Mouse (Mus musculus) ES-Bruce4 (cell line): ENCODE measurements around the gene Crocc2. TPM values are rescaled to one million over a fixed set of nuclear protein-coding genes. Genes with fewer than 3 reads are reported as not detected.

Source experiments
- H3K27ac ChIP-seq: 2 replicates; pipeline ENCODE4 v1.5.1; 2012; ENCODE audit warnings: low read length, inconsistent platforms; ENCODE audit not compliant: insufficient read depth
- H3K27me3 ChIP-seq: 2 replicates; pipeline ENCODE4 v1.6.1; 2012; ENCODE audit warnings: mild to moderate bottlenecking, low read length, inconsistent platforms; ENCODE audit not compliant: control insufficient read depth, poor library complexity, insufficient read depth, severe bottlenecking
- H3K36me3 ChIP-seq: 2 replicates; pipeline ENCODE4 v1.6.1; 2012; ENCODE audit warnings: inconsistent platforms, mild to moderate bottlenecking, low read length, moderate library complexity; ENCODE audit not compliant: control insufficient read depth, poor library complexity, insufficient read depth, severe bottlenecking
- H3K4me1 ChIP-seq: one replicate; pipeline ENCODE4 v1.8.1; 2011; ENCODE audit warnings: low read length; ENCODE audit not compliant: control insufficient read depth, insufficient read depth
- H3K4me3 ChIP-seq: 2 replicates; pipeline ENCODE4 v1.5.1; 2011; ENCODE audit warnings: low read depth, mild to moderate bottlenecking, low read length
- H3K9ac ChIP-seq: 2 replicates; pipeline ENCODE4 v1.6.1; 2012; ENCODE audit warnings: low read depth, mild to moderate bottlenecking, inconsistent platforms; ENCODE audit not compliant: poor library complexity, severe bottlenecking
- H3K9me3 ChIP-seq: replicated peaks from 2 replicates; pipeline ENCODE4 v1.6.1; 2012; ENCODE audit warnings: mild to moderate bottlenecking, low read length, inconsistent platforms; ENCODE audit not compliant: control insufficient read depth, poor library complexity, insufficient read depth, severe bottlenecking
- CTCF ChIP-seq: IDR thresholded peaks from one replicate; pipeline ENCODE4 v1.8.1; 2011; ENCODE audit warnings: low read depth, low read length
- EP300 ChIP-seq: IDR thresholded peaks from 2 replicates; pipeline ENCODE4 v1.6.1; 2011; ENCODE audit warnings: low read depth, low read length; ENCODE audit not compliant: insufficient read depth
- POLR2A ChIP-seq: IDR thresholded peaks from one replicate; pipeline ENCODE4 v1.8.1; 2011; ENCODE audit warnings: low read length; ENCODE audit not compliant: insufficient read depth
- polyA plus RNA-seq: library from polyadenylated mRNA; stranded (reverse); fragments of >200 nt; gene quantifications from 2 replicates; pipeline ENCODE4 v1.2.4, GENCODE M21; 2011; ENCODE audit warnings: low read depth; ENCODE audit not compliant: missing spikeins, insufficient read depth, insufficient read length

Crocc2 gene
- polyA plus RNA-seq, 1 experiment, result 0.09 TPM

GRCm38 (mm10) chr1:93142871-93143270, 25.7 kb upstream of the Crocc2 start:
- Histone ChIP-seq H3K4me1 (no peaks in the 10 kb centered on the region), H3K27ac (no peak overlapping the region), H3K36me3 (no peaks in the 10 kb centered on the region), H3K4me3 (no peak overlapping the region), H3K9ac (no peak overlapping the region), H3K9me3 (no peaks in the 10 kb centered on the region), H3K27me3 (no peaks in the 10 kb centered on the region)
- no peak for TF ChIP-seq CTCF
- TF ChIP-seq EP300, result no peak
- no peak for TF ChIP-seq POLR2A

- no peak overlapping the region for H3K9ac ChIP-seq
- H3K36me3 ChIP-seq, result no peaks in the 10 kb centered on the region
- no peaks in the 10 kb centered on the region for H3K27me3 ChIP-seq
- H3K27ac ChIP-seq, result no peak overlapping the region
- no peaks in the 10 kb centered on the region for H3K4me1 ChIP-seq
- no peak overlapping the region for H3K4me3 ChIP-seq
- no peaks in the 10 kb centered on the region for H3K9me3 ChIP-seq
- no peak for TF ChIP-seq CTCF
- TF ChIP-seq POLR2A, result no peak
Measured at GRCm38 (mm10) chr1:93144176-93144575, 24.3 kb upstream of the Crocc2 start.

GRCm38 (mm10) chr1:93150907-93151661, 17.4 kb upstream of the Crocc2 start:
- H3K9me3 ChIP-seq, result no peaks in the 10 kb centered on the region
- no peak overlapping the region for H3K27ac ChIP-seq
- no peak overlapping the region for H3K9ac ChIP-seq
- no peaks in the 10 kb centered on the region for H3K36me3 ChIP-seq
- no peaks in the 10 kb centered on the region for H3K4me1 ChIP-seq
- H3K4me3 ChIP-seq, result no peak overlapping the region
- TF ChIP-seq EP300, result no peak
- TF ChIP-seq POLR2A, result no peak
- TF ChIP-seq CTCF, result no peak
- no peaks in the 10 kb centered on the region for H3K27me3 ChIP-seq

- H3K9me3 ChIP-seq, result no peaks in the 10 kb centered on the region
- no peak overlapping the region for H3K4me3 ChIP-seq
- no peaks in the 10 kb centered on the region for H3K4me1 ChIP-seq
- H3K36me3 ChIP-seq, result no peaks in the 10 kb centered on the region
- TF ChIP-seq POLR2A (no peak), EP300 (no peak), CTCF (no peak)
- no peak overlapping the region for H3K27ac ChIP-seq
- no peaks in the 10 kb centered on the region for H3K27me3 ChIP-seq
- no peak overlapping the region for H3K9ac ChIP-seq
Measured at GRCm38 (mm10) chr1:93157566-93157965, 11.0 kb upstream of the Crocc2 start.

- Histone ChIP-seq H3K27me3 (no peaks in the 10 kb centered on the region), H3K4me1 (no peaks in the 10 kb centered on the region), H3K9ac (no peak overlapping the region), H3K4me3 (no peak overlapping the region), H3K36me3 (no peaks in the 10 kb centered on the region), H3K9me3 (no peaks in the 10 kb centered on the region), H3K27ac (no peak overlapping the region)
- TF ChIP-seq POLR2A (no peak), CTCF (no peak), EP300 (no peak)
Measured at GRCm38 (mm10) chr1:93158916-93159315, 9.6 kb upstream of the Crocc2 start.

GRCm38 (mm10) chr1:93159566-93160500, 8.7 kb upstream of the Crocc2 start:
- H3K36me3 ChIP-seq, result no peaks in the 10 kb centered on the region
- H3K9me3 ChIP-seq, result no peaks in the 10 kb centered on the region
- no peak overlapping the region for H3K9ac ChIP-seq
- no peaks in the 10 kb centered on the region for H3K27me3 ChIP-seq
- no peaks in the 10 kb centered on the region for H3K4me1 ChIP-seq
- H3K4me3 ChIP-seq, result no peak overlapping the region
- no peak for TF ChIP-seq CTCF
- no peak for TF ChIP-seq EP300
- no peak for TF ChIP-seq POLR2A
- H3K27ac ChIP-seq, result no peak overlapping the region
